Mouse (Mus musculus) gastrocnemius, postnatal 4 days (tissue): Measurements from ENCODE around the gene Pdss2. TPM values are rescaled to one million over a fixed set of nuclear protein-coding genes. Genes with fewer than 3 reads are reported as not detected.
"Not testable (repeated sequence)": the region's sequence is repeated elsewhere in the genome, so short reads cannot be mapped to it uniquely, and the experiment has no call there.

ENCODE experiments used
- DNase-seq, 2 experiments: peaks; one replicate each; pipeline ENCODE4 v3.0.0; 2021 to 2022; ENCODE audit warnings: low spot score in 2 of 2, mixed read lengths in 2 of 2
- total RNA-seq, 2 experiments: library from RNA; stranded (reverse); gene quantifications; 2 replicates each; pipeline ENCODE4 v1.2.3; 2021

Pdss2 gene
- total RNA-seq, 2 experiments from 2014 or later: 17.6 to 20.5 TPM

DNA sequence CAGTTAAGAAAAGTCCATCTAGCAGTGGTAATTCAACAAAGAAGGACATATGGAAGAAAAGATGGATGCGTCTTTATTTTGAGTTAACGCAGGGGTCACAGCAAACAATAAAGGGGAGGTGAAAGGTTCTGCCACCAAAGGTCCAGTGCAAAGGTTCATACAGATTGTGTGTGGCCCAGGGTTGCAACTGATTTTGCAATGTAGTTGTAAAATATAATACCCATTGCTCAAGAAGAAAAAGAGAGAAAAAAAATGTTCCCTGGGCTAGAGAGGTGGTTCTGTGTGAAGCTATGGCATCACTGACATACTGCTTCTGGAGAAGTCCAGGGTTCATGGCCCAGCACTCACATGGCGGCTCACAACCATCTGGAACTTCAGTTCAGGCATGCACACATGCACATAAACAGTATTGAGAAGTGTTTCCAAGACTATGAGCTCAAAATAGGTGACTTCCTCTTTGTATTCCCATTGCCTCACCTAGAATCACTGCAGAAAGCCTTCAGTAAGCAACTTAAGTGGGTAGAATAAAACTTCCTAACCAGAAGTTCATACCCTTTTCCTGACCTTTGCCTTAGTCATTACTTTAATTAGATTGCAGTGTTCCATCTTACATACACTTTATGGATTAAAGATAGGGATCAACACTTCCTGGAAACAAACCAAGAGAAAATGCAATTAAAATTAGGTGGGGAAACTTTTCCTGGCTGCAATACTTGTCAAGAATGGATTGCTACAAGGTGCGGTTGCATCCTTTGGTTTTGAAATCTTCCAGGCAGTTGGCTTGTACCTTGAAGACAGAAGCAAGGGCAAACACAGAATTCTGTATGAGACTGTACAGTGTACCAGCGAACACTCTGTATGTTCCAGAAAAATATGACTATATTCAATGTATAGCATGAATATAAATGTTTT is 14.7 kb downstream of the Pdss2 start:
- DNase-seq: no peak

DNA sequence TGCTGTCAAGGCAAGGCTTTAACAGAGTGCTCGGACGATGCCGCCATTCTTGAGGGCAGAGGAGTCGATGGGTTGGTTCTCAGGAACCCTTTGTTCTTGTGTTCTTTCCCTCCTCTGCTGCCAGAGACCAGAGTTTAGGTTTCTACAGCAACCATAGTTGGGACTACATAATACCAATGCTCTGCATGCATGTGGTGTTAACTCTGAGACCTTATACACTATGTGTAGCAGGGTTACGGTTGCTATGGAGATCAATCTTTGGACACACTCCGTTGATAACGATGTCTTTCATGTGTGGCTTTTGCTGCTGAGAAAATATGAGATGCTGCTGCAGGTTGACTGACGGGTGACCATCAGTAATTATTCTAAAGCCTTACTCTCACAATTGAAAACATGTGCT is 20.9 kb downstream of the Pdss2 start:
- DNase-seq: no peak

DNA sequence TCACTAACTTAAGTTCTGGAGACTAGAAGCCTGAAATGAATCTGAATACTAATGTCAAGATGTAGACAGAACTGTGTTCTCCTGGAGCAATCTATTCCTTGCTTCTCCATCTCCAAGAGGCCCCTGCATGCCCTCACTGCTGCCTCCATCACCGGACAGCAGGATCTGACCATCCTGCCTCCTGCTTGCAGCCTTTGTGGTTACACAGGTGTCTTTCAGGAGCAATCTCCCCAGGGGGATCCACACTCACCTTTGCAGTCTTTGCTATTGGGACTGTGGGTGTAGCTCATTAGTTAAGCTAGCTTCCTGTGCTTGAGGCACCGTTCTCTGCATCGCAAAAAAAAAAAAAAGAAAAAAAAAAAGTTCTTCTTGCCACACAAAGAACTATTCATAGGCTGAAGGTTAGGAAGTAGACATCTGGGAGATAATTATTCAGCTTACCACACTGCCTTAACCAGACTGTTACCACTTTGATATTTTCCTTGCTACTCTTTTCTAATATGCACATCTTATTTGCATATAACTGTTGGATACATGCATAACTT is 23.0 kb downstream of the Pdss2 start:
- DNase-seq: no peak

DNA sequence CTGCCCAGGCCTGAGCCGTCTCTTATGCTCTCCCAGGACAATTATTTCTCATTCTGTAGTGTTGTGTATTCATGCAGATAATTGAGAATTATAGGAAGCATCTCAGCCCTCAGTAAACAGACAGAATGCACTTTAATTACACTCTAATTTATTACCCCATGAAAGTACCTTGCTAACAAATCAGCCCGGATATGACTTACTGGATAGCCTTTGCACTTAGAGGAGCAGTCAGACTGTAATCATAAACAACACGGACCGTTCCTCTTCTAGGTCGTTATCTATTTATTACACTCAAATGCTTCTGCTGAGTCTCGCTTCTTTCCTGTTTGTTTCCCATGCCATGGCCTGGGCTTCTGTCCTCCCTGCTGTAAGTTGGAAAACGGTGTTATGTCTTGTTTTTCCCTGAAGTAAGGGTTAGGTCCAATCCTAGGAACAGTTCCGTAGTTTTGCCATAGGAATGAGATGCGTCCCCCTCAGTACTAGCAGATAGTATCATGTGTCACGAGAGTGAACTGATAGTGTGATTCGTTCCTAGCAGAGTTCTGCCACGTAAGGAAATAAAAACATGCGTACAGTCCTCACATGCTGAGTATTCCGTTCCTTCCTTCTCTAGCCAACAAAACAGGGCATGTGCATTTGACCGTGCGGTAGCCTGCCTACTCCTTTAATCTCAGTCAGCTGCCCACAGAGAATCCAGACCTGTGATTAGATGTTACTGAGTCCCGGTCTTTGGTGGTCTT is 24.3 kb downstream of the Pdss2 start:
- no peak for DNase-seq

DNA sequence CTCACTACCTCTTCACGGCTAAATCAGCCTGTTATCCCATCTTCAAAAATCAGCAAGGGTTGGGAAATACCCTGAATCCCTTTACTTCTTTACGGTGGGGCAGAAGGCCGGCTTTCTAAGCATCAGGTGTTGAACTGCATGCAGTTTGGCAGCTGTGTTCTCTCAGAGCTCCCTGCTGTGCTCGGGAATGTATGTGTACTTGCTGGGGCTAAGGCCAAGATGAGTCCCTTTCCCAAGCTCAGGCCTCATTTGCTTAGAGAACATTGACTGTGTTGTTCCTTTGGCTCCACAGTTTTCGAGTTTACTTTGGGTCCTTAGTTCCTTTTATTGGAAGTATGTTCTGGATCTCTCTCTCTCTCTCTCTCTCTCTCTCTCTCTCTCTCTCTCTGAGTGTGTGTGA is 26.7 kb downstream of the Pdss2 start:
- DNase-seq: no peak

DNA sequence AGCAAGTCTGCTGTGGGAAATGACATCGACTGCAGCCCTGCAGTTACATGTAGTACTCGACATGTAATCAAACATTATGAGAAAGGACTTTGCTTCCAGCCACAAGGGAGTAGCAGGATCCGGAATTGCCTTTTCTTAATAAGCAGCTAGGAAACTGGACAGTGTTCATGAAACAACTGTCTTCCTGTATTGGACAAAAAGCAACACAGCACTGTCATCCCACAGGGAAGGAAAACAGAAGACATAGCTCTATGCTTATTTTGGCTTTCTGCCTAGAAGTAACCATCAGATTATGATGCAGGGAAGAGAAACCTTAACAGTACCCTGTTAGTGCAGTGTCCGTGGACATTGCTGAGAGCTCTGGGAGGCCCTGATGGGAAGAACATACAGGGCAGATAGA is 31.0 kb downstream of the Pdss2 start:
- no peak for DNase-seq

DNA sequence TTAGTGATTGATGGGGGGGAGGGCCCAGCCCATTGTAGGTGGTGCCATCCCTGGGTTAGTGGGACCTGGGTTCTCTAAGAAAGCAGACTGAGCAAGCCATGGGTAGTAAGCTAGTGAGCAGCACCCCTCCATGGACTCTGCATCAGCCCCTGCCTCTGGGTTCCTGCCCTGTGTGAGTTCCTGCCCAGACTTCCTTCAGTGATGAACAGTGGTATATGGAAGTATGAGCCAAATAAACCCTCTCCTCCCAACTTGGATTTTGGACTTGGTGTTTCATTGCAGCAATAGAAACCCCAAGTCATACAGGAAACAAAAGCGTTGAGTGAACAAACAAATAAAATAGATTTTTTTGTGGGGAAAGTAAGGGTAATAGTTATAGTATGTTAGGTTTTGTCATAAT is 35.7 kb downstream of the Pdss2 start:
- not testable (repeated sequence) for DNase-seq

DNA sequence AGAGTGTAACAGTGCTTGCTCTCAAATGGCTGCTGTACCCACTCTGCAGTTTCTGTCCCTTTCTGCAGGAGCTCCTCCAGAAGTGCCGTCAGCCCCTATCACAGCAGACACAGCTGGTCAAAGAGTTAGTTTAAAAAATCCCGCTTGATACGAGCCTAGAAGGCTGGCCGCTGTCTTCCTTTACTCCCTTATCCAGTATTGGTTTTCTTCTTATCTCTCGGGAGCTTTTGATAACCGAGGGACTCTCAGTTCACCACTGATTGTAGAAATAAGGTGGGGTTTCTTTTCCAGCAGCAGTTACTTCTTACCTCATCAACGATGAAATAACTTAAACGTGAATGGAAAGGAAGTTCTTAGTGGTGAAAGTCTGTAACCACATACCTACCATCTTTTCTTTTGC is 36.2 kb downstream of the Pdss2 start:
- DNase-seq: not testable (repeated sequence)

DNA sequence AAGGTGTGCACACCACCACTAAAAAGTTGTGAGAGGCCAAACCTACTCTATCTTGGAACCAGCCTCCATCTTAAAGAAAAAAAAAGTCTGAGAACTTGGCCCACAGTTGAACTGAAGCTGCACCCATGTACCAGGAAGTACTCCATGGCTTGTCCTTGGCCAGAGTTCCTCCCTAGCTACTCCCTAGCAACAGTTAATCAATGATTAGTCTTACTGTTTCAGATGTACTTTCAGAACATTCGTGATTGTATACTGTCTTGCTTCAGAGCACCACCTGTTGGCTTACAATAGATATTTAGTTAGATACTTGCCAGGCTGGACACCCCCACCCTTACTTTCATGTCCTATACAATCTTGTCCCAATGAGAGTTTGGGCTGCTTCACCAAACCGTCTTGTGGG is 50.0 kb downstream of the Pdss2 start:
- no peak for DNase-seq

DNA sequence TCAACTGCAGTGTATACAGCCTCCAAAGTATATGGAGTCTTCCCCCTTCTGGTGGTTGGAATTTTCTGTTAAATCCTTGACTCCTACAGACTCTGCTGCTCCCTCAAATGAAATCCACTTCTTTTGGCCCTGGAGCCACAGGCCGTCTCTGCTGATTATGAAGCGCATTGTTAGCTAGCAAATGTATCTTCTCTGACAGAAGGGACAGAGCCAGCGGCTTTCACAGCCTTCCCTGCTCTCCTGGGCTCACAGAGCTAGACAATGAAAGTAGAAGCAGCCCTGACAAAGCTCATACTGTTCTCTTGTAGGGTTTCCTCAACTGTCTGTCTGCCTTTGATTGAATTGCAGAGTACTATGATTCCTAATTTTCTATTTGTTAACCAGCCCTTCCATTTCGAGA is 51.1 kb downstream of the Pdss2 start:
- no peak for DNase-seq

DNA sequence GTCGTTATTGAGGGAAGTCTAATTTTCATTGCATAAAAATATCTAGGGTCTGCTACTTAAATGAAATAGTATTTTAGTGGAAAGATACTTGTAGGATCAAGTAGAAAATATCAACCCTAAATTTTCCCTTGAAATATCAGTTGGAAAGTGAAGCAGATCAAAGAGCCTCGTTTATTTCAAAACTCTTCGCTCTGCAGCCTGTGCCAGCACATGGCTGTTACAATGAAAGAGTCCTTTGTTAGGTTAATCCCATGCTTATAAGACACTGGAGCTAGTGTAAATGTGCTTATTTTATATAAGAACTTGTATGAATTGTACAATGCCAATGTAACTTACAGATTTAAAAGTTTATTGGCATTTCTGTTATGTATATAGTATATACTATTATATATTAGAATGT is 51.8 kb downstream of the Pdss2 start:
- no peak for DNase-seq

DNA sequence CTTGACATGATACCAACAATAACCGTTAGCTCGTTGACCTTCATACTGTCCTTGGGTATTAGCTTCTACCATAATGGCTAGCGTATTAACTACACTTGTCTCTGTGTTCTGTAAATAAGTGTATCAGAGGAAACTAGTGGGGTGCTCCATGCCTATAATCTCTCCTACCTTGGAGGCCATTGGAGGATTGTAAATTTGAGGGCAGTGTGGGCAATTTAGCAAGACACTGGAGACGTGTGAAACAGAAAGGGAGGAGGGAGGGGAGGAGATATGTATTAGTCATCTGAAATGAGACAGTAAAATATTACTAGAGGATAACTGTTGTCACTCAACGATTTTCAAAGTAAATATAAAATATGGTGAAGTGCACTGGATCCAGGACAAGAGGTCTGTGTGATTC is 54.2 kb downstream of the Pdss2 start:
- no peak for DNase-seq

DNA sequence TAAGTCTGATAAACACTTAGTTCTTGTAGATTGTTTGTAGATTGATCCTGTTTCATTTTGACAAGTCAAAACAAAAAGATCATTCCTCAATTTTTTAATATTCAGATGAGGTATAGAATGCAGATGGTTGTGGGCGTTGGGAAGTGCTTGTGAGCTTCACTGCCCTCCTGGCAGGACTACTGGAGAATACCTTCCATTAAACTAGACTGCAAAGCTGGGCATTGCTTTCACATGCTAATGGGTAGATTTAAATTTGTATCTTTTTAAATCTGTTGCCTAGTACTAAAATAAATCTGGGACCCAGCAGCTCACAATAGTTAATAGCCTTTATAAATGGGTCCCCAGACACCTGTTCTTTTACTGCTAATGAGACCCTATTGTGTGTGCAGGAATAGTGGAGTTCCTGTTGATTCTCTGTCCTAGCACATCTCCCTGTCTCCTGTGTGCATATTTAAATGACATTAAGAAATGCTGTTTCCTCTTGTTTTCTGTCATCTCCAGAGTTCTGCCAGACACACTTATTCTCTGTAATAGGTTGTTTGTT is 54.9 kb downstream of the Pdss2 start:
- no peak for DNase-seq

DNA sequence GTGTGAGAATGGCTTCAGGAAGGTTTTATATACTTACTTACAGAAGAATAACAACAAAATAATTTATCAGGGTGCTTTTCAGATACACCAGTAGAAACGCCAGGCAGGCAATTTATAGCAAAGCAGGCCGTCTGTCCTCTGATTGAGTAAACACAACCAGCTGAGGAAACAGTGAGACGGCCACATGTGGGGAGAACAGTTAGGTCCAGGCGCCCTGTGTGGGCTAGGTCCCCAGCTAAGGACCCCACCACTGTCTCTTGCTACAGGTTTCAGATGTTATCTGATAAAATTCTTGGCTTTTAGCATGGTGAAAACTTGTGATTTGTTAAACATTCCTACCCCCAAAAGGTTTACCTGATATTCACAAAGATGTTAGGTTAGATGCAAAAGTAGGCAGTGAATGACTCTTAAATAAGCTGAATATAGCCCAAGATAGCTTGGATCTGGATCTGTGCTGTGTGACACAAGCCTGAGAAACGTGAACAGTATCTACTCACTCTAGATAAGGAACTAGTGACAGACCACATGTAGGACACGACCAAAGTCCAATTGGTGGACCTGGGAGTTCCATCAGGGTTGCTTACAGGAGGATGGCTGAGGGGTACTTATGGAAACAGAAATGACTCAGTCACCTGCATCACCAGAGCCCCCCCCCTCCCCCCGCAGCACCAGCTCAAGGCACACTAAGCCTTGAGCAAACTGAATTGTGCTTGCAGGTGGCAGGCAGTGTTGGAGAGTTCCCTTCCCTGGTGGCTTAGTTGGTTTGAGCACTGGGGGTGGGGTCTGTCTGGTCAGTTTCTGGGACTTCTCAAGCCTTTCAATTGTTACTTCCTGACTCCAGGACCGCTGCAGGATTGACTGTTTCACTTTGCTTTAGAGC is 56.2 kb downstream of the Pdss2 start:
- DNase-seq: no peak

DNA sequence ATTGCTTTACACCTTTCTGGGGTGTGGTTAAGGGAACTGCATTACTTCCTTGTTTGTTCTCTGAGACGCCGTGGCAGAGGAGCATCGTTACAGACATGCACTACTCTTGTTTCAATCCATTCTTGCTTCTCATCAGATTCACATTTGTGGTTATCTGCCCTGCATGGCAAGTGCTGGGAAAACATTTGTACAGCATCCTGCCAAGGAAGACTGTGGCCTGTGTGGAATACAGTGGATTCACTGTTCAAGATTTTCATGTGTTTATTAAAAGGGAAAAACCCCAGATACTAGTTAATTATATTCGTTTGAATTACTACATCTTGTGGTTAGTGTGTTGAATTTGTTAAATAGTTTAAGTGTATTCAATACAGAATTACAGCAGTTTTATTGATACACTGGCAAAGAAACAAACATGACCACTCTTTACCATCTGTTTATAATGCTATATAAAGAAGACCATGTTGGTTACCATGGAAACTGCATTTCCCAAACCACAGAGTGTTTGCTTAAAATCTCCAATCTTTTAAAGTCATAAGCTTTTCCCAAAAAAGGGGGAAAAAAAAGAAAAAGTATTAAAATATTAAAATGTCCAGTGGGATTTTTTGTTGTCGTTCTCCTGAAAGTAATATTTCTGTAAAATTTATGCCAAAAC is 58.5 kb downstream of the Pdss2 start:
- DNase-seq: no peak

DNA sequence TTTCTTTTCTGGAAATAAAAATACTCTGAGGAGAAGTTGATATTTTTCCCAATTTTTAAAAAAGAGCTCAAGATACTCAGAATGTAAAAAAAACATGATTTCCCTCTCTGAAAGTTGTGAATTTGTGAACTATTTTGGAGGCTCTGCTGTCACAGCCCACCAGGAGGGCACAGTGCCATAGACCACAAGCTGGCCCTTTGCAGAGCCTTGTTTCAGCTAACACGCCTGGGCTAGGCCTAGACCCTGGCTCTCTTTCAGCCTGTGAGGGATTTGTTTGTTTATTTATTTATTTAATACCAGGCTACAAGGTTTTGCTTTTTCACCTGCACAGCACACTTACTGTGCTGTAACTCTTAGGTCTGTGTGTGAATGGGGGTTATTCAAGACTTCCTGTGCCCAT is 64.3 kb downstream of the Pdss2 start:
- DNase-seq: no peak

DNA sequence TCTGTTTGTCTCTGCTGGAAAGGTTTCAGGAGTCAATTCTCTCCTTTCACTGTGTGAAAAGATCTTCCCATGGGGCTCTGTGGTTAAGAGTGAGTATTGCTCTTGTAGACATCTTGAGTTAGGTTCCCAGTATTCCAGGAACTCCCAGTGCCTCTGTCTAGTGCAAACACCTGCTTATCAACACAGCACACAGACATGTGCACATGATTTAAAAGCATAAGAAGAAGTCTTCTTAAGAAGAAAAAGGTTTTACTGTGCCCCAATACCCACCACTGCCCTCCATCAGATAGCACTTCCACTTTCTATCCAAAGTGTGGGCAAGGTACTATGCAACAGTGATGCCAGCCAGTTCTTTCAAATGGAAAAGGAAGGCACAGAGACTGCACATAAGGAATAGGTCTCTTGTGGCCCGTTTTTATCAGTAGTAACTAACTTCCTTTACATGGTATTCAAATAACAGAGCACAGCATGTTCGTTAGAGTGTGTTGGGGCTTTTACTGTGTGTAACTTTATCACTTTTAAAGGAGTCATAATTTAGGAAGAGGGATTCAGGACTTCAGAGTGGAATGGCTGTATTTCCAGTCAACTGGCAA is 69.4 kb downstream of the Pdss2 start:
- no peak for DNase-seq

DNA sequence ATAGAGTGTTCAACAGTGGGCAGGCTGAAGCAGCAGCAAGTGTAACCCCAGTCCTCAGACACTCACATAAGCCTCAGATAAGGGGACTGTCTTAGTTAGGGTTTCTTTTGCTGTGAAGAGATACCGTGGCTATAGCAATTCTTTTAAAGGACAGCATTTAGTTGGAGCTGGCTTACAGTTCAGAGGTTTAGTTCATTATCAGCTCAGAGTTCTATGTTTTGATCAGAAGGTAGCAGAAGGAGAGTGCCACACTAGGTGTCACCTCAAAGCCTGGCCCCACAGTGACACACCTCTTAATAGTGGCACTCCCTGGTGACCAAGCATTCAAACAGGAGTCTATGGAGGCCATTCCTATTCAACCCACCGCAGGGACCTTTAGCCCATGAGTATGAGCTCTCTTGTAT is 70.0 kb downstream of the Pdss2 start:
- DNase-seq: no peak

DNA sequence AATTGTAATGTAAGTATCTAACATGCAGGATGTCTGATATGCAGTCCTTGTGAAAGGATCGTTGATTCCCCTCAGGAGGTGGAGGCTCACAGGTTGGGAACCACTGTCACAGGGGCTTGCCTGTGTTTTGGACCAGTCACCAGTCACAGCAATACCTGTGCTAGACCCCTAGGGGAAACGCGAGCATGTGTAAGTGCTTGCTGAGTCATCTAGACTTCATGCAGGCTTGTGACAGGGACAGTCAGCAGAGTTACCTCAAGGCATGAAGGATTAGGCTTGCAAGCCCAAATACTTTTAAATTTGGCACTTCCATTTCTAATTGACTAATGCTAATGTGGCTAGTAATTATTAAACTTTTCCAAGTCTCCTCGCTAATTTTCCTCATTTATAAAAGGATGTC is 71.2 kb downstream of the Pdss2 start:
- no peak for DNase-seq

DNA sequence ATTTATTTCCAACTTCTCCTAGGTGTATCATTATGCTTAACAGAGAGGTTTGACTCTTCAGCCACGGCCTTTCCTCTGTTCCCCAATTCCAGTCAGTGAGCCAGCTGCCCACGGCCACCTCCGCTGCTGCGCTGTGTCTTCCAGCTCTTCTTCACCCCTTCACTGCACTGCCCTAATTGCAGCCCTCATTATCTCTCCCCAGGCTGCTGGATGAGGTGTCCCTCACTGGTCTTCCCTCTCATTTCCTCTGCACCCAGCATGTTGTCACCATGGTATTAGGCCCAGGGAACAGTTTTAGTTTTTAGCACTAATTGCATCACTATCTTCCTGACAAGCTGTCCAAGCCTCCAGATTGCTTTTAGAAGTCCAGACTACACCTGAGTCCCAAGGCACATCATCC is 73.0 kb downstream of the Pdss2 start:
- DNase-seq: no peak
